Mouse (Mus musculus) G1E (cell line): ENCODE results near the gene Rbbp4. TPM values are rescaled to one million over a fixed set of nuclear protein-coding genes. Genes with fewer than 3 reads are reported as not detected.

ENCODE experiments used
- ATAC-seq: 2 replicates; pipeline ENCODE4 v1.8.0; 2016; ENCODE audit warnings: mild to moderate bottlenecking; ENCODE audit not compliant: insufficient number of reproducible peaks, poor library complexity, low FRiP score, severe bottlenecking; ENCODE audit errors: extremely low read depth
- DNase-seq: peaks from one replicate; pipeline ENCODE4 v3.0.0; 2012; ENCODE audit warnings: low spot score
- H3K27me3 ChIP-seq: 2 replicates; pipeline ENCODE4 v1.6.1; 2012; ENCODE audit warnings: mild to moderate bottlenecking, low read length, inconsistent platforms; ENCODE audit not compliant: insufficient read depth
- H3K36me3 ChIP-seq: replicated peaks from 2 replicates; pipeline ENCODE3; 2012; ENCODE audit warnings: mild to moderate bottlenecking, inconsistent platforms
- H3K4me1 ChIP-seq: 2 replicates; pipeline ENCODE4 v1.6.1; 2012; ENCODE audit warnings: low read depth, low read length, inconsistent platforms, mixed read lengths; ENCODE audit not compliant: insufficient read depth
- H3K4me3 ChIP-seq: 2 replicates; pipeline ENCODE4 v1.5.1; 2012; ENCODE audit warnings: low read depth, mild to moderate bottlenecking, inconsistent platforms, low read length, moderate library complexity, mixed read lengths
- H3K9me3 ChIP-seq: replicated peaks from 2 replicates; pipeline ENCODE4 v1.6.1; 2012; ENCODE audit warnings: inconsistent platforms
- CTCF ChIP-seq: IDR thresholded peaks from 2 replicates; pipeline ENCODE4 v1.5.1; 2012; ENCODE audit warnings: low read depth, low read length, inconsistent platforms, mixed read lengths
- GATA1 ChIP-seq: IDR thresholded peaks from 2 replicates; pipeline ENCODE4 v1.6.1; 2012; ENCODE audit warnings: borderline replicate concordance, low read length, inconsistent platforms, mixed read lengths
- GATA2 ChIP-seq: IDR thresholded peaks from 2 replicates; pipeline ENCODE4 v1.6.1; 2012; ENCODE audit warnings: low read depth, low read length, inconsistent platforms, borderline replicate concordance
- POLR2AphosphoS5 ChIP-seq: IDR thresholded peaks from 2 replicates; pipeline ENCODE4 v1.6.1; 2012; ENCODE audit warnings: low read depth, low read length, inconsistent platforms; ENCODE audit not compliant: insufficient replicate concordance
- TAL1 ChIP-seq: conservative IDR thresholded peaks from 2 replicates; pipeline ENCODE4 v1.6.1; 2012; ENCODE audit warnings: low read depth, low read length, inconsistent platforms, mixed read lengths
- polyA plus RNA-seq: library from polyadenylated mRNA; stranded (reverse); fragments of >175 nt; gene quantifications from 2 replicates; pipeline ENCODE4 v1.2.3, GENCODE M21; 2012
- total RNA-seq, 2 experiments: library from RNA; stranded (forward) in 1 of 2; stranded (reverse) in 1 of 2; fragments of 200-1000 nt in 1 of 2; fragments of >200 nt in 1 of 2; fragmentation: Nextera tagmentation in 1 of 2; gene quantifications; 2 replicates each; pipeline ENCODE4 v1.2.3; 2014 to 2017

Rbbp4 gene
- total and polyA plus RNA-seq, 3 experiments = 74.1 to 223 (median 127) TPM

GRCm38 (mm10) chr4:129303816-129304215 is 31.4 kb downstream of the Rbbp4 start:
- Histone ChIP-seq H3K4me3 (no peak overlapping the region), H3K9me3 (no peaks in the 10 kb centered on the region), H3K4me1 (peaks cover 42% of the 10 kb centered on the region), H3K27me3 (no peaks in the 10 kb centered on the region), H3K36me3 (peaks cover 65% of the 10 kb centered on the region)
- DNase-seq (no peak), ATAC-seq (no peak)
- TF ChIP-seq GATA1 (no peak), TAL1 (no peak), GATA2 (no peak), CTCF (no peak), POLR2AphosphoS5 (no peak)

GRCm38 (mm10) chr4:129303401-129303800 is 31.8 kb downstream of the Rbbp4 start:
- DNase-seq = no peak
- ATAC-seq = no peak
- H3K4me3 ChIP-seq = no peak overlapping the region
- H3K36me3 ChIP-seq = peaks cover 65% of the 10 kb centered on the region
- no peak; the same call in 1 of the 2 replicates for TF ChIP-seq POLR2AphosphoS5
- TF ChIP-seq CTCF = no peak
- TF ChIP-seq GATA1 = no peak
- no peak for TF ChIP-seq GATA2
- no peak for TF ChIP-seq TAL1
- no peaks in the 10 kb centered on the region for H3K27me3 ChIP-seq
- H3K9me3 ChIP-seq = no peaks in the 10 kb centered on the region
- peaks cover 41% of the 10 kb centered on the region for H3K4me1 ChIP-seq

GRCm38 (mm10) chr4:129299121-129299520 is 36.0 kb downstream of the Rbbp4 start:
- no peak for DNase-seq
- Histone ChIP-seq H3K9me3 (peaks cover 3% of the 10 kb centered on the region), H3K4me1 (peaks cover 59% of the 10 kb centered on the region), H3K36me3 (peaks cover 50% of the 10 kb centered on the region), H3K4me3 (no peak overlapping the region), H3K27me3 (no peaks in the 10 kb centered on the region)
- no peak for ATAC-seq
- TF ChIP-seq GATA1 = no peak
- no peak for TF ChIP-seq GATA2
- TF ChIP-seq CTCF = no peak
- TF ChIP-seq POLR2AphosphoS5 = no peak
- no peak for TF ChIP-seq TAL1

DNA sequence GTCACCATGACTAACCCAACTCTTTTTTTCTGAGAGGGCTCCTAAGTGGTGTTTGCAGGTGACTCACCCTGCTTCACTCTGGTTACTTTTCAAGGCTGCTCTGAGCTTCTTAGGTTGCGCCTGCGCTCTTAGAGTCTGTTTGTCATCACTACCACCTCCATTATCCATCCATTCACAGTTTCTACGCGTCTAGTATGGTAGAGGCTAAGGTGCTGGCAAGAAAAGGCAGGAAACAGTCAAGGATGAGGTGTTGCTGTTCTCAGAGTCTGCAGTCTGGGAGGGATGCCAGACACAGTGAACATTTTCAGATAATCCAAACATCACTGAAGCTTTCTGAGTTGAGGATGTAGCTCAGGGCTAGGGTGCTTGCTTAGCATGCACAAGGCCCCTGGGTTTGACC is 37.4 kb downstream of the Rbbp4 start:
- peaks cover 61% of the 10 kb centered on the region for H3K4me1 ChIP-seq
- peaks cover 47% of the 10 kb centered on the region for H3K36me3 ChIP-seq
- DNase-seq = no peak
- peaks cover 4% of the 10 kb centered on the region; the same call in 1 of the 2 replicates for H3K27me3 ChIP-seq
- TF ChIP-seq TAL1 = no peak
- peaks cover 13% of the 10 kb centered on the region for H3K9me3 ChIP-seq
- no peak overlapping the region for H3K4me3 ChIP-seq
- no peak for ATAC-seq

DNA sequence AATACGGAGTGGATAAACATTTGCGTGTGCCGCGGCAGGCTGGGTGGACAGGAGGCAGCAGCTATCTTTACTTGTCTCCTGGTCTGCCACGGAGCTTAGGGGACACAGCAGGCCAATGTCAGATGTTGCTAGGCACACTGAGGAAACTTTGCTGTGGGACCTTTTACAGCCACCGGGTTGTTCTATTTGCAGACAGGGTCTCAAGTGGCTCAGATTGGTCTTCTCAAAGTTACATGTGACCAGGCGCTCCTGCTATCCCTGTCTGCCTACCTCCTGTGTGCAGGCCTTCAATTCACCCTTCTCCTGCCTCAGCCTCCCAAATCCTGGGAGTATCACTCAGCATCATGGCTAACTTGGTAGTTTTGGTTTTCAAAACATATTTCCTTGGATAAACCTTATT is 39.1 kb downstream of the Rbbp4 start:
- no peak for DNase-seq
- H3K36me3 ChIP-seq = peaks cover 42% of the 10 kb centered on the region
- TF ChIP-seq CTCF (no peak), POLR2AphosphoS5 (no peak), GATA1 (no peak), TAL1 (no peak), GATA2 (no peak)
- peaks cover 4% of the 10 kb centered on the region; the same call in 1 of the 2 replicates for H3K27me3 ChIP-seq
- peaks cover 16% of the 10 kb centered on the region for H3K9me3 ChIP-seq
- no peak for ATAC-seq
- H3K4me3 ChIP-seq = peak overlapping the region; percentile 23; the same call in 1 of the 2 replicates
- peaks cover 63% of the 10 kb centered on the region for H3K4me1 ChIP-seq

- TF ChIP-seq GATA1 (no peak), GATA2 (0 out of 2 replicates have a peak, but pooled peaks have one; percentile 56), TAL1 (peak; percentile 95)
- DNase-seq = peak; percentile 47
- Histone ChIP-seq H3K27me3 (peaks cover 4% of the 10 kb centered on the region; the same call in 1 of the 2 replicates), H3K4me3 (peak overlapping the region; percentile 27; the same call in 1 of the 2 replicates), H3K36me3 (peaks cover 42% of the 10 kb centered on the region), H3K4me1 (peaks cover 65% of the 10 kb centered on the region), H3K9me3 (peaks cover 16% of the 10 kb centered on the region)
- peak; percentile 93 for ATAC-seq
Observed at GRCm38 (mm10) chr4:129295188-129295587, 40.0 kb downstream of the Rbbp4 start.

DNA sequence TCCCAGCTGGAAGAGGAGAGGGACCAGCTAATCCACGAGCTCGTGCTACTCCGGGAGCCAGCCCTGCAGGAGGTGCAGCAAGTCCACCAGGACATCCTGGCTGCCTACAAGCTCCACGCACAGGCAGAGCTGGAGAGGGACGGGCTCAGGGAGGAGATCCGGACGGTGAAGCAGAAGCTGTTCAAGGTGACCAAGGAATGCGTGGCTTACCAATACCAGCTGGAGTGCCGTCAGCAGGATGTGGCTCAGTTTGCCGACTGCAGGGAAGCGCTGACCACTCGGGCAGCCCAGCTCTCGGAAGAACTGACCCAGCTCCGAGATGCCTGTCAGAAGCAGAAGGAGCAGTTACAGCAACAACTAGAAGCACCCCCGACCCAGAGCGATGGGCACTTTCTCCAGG is 41.5 kb downstream of the Rbbp4 start:
- no peak for ATAC-seq
- no peak for DNase-seq
- Histone ChIP-seq H3K4me3 (peak overlapping the region; percentile 51; the same call in 1 of the 2 replicates), H3K9me3 (peaks cover 19% of the 10 kb centered on the region), H3K4me1 (peaks cover 67% of the 10 kb centered on the region), H3K27me3 (peaks cover 8% of the 10 kb centered on the region), H3K36me3 (peaks cover 33% of the 10 kb centered on the region)
- TF ChIP-seq GATA2 = no peak
- no peak for TF ChIP-seq GATA1
- no peak for TF ChIP-seq TAL1
- no peak for TF ChIP-seq POLR2AphosphoS5
- no peak for TF ChIP-seq CTCF
